Mouse (Mus musculus) CD4-positive, CD25-positive, alpha-beta regulatory T cell (primary cell): ENCODE measurements around the gene Snai3. TPM values are rescaled to one million over a fixed set of nuclear protein-coding genes. Genes with fewer than 3 reads are reported as not detected.

ENCODE experiments used
- polyA plus RNA-seq: library from polyadenylated mRNA; unstranded; fragments of 100-300 nt; shearing (Covaris generic); gene quantifications from one replicate; pipeline ENCODE4 v1.2.1, GENCODE M21; 2017

The Snai3 gene
- 4.0 TPM for polyA plus RNA-seq

GRCm38 (mm10) chr8:122460524-122461472 lies at the start of gene Snai3:
TSS of gene Snai3 (minus strand) at chr8:122460733.

GRCm38 (mm10) chr8:122475580-122476320 lies 15.2 kb upstream of the Snai3 start, which contains the start of the genes Rnf166 and Ctu2:
TSS of gene Rnf166 (minus strand) at chr8:122476064.
TSS of gene Ctu2 (plus strand) at chr8:122476143.

GRCm38 (mm10) chr8:122443262-122444006 lies 17.1 kb downstream of the Snai3 start, which contains the start of gene Mvd:
TSS of gene Mvd (minus strand) at chr8:122443422.

GRCm38 (mm10) chr8:122432443-122433268 lies 27.9 kb downstream of the Snai3 start, which contains the start of gene Cyba:
TSS of gene Cyba (minus strand) at chr8:122432930.

GRCm38 (mm10) chr8:122421376-122422070 lies 39.0 kb downstream of the Snai3 start, which contains the start of gene Il17c:
TSS of gene Il17c (plus strand) at chr8:122422020.

Other genes starting within 250 kb of the Snai3 start
- gene Zfpm1, start 178.6 kb downstream of the Snai3 start, polyA plus RNA-seq, result 47.3 TPM
- gene Trhr2, start 100.0 kb downstream of the Snai3 start, polyA plus RNA-seq, result not detected
- gene Zc3h18, start 84.1 kb downstream of the Snai3 start, polyA plus RNA-seq, result 54.4 TPM
- gene Il17c, start 38.7 kb downstream of the Snai3 start, polyA plus RNA-seq, result 0.42 TPM
- 871 TPM for gene Cyba, start 27.8 kb downstream of the Snai3 start, polyA plus RNA-seq
- gene Mvd, start 17.3 kb downstream of the Snai3 start, polyA plus RNA-seq, result 23.9 TPM
- gene Rnf166, start 15.3 kb upstream of the Snai3 start, polyA plus RNA-seq, result 148 TPM
- 86.8 TPM for gene Ctu2, start 15.4 kb upstream of the Snai3 start, polyA plus RNA-seq
- 18.8 TPM for gene Piezo1, start 90.6 kb upstream of the Snai3 start, polyA plus RNA-seq
- gene Cdt1, start 107.3 kb upstream of the Snai3 start, polyA plus RNA-seq, result 24.4 TPM
- gene Aprt, start 116.2 kb upstream of the Snai3 start, polyA plus RNA-seq, result 192 TPM
- gene Galns, start 150.7 kb upstream of the Snai3 start, polyA plus RNA-seq, result 12.3 TPM
- gene Trappc2l, start 150.9 kb upstream of the Snai3 start, polyA plus RNA-seq, result 50.3 TPM
- gene Pabpn1l, start 162.0 kb upstream of the Snai3 start, polyA plus RNA-seq, result not detected
- gene Cbfa2t3, start 238.4 kb upstream of the Snai3 start, polyA plus RNA-seq, result 0.45 TPM